Mouse (Mus musculus): ENCODE measurements at regions not wholly inside any gene's neighbourhood (a gene's known extent, or its start where the extent isn't known, plus 50 kb on each side); places are given as distances from the start of the nearest gene placed in this dataset.

GRCm38 (mm10) chrX:118068532-118068931 is 358.5 kb upstream of the Tgif2lx2 start:
- no peak for DNase-seq

- no peak for DNase-seq
Observed at GRCm38 (mm10) chrX:118112582-118112981, 314.4 kb upstream of the Tgif2lx2 start.

- DNase-seq = peak; percentile 91
Observed at GRCm38 (mm10) chrX:118117121-118117520, 309.9 kb upstream of the Tgif2lx2 start.

- no peak for DNase-seq
Observed at GRCm38 (mm10) chrX:118135236-118135635, 291.8 kb upstream of the Tgif2lx2 start.
